27 mouse cellular contexts compared by ENCODE assay signal in genomic region chr14:123462026-123462425, GRCm38 (mm10).
DNase-seq lines count a peak whose midpoint lies in the region; ATAC-seq and TF ChIP-seq lines count a peak whose summit lies in the region.
"Had no signal": no experiment of that assay in that cellular context is flagged by ENCODE, and none has a peak within 500 bp of the region (broad histone marks: within the 10 kb centered on the region; RNA-seq: fewer than 3 reads in every experiment).

No protein-coding gene starts in this region.

- H3K27ac ChIP-seq in midbrain, embryonic 14.5 days (replicated peaks; ENCODE audit: low read depth, low read length), result no peak overlapping the region
- no peak overlapping the region for H3K27ac ChIP-seq in midbrain, embryonic 13.5 days
- no peak overlapping the region for H3K27ac ChIP-seq in lung, postnatal 0 days (ENCODE audit: low read length)
- H3K27ac ChIP-seq: embryonic facial prominence, embryonic 13.5 days; forebrain, embryonic 10.5 days; forebrain, embryonic 15.5 days; heart, embryonic 13.5 days; hindbrain, embryonic 10.5 days; hindbrain, embryonic 15.5 days; layer of hippocampus, adult 2 months; limb, embryonic 13.5 days; neural tube, embryonic 13.5 days had no signal

- no peaks in the 10 kb centered on the region for H3K27me3 ChIP-seq in midbrain, embryonic 14.5 days (ENCODE audit: control insufficient read depth, insufficient read depth, low read length)
- H3K27me3 ChIP-seq in midbrain, embryonic 13.5 days, result no peaks in the 10 kb centered on the region
- no peaks in the 10 kb centered on the region for H3K27me3 ChIP-seq in lung, postnatal 0 days (replicated peaks; ENCODE audit: insufficient read depth, low read length)
- H3K27me3 ChIP-seq: CH12.LX; embryonic facial prominence, embryonic 13.5 days; forebrain, embryonic 15.5 days; heart, embryonic 13.5 days; hindbrain, embryonic 15.5 days; limb, embryonic 13.5 days; megakaryocyte, embryonic 14.5 days; neural tube, embryonic 13.5 days had no signal

- peak; percentile 25 for DNase-seq in midbrain, embryonic 14.5 days
- peak; percentile 22 for DNase-seq in Muller cell, postnatal 12 days (ENCODE audit: inconsistent ontology term)
- DNase-seq in adrenal gland, postnatal 10 days, result peak; percentile 77
- DNase-seq in brain, embryonic 14.5 days (ENCODE audit: low read depth), result peak; percentile 8
- DNase-seq in lung, postnatal 0 days (ENCODE audit: low spot score), result no peak
- DNase-seq in ovary, postnatal 36 days (ENCODE audit: low spot score), result no peak
- DNase-seq: cerebellum, adult 11 months; cerebellum, adult 9-10 months; heart, postnatal 10 days; kidney, adult 2 months; kidney, postnatal 36 days; lung, postnatal 4 days; right cerebral cortex, postnatal 25 days; thymus, postnatal 14 days had no signal

- no peak for TF ChIP-seq EP300 in lung, postnatal 0 days (IDR thresholded peaks at IDR 0.05)

- no peak for TF ChIP-seq POLR2A in brain, embryonic 14.5 days (IDR thresholded peaks at IDR 0.05; ENCODE audit: borderline replicate concordance, extremely low read depth, insufficient read depth, insufficient read length, poor library complexity, severe bottlenecking)

- H3K4me3 ChIP-seq in midbrain, embryonic 14.5 days (replicated peaks; ENCODE audit: low read depth, low read length), result no peak overlapping the region
- no peak overlapping the region for H3K4me3 ChIP-seq in midbrain, embryonic 13.5 days (replicated peaks)
- no peak overlapping the region for H3K4me3 ChIP-seq in lung, postnatal 0 days (ENCODE audit: low read depth, low read length)
- H3K4me3 ChIP-seq: embryonic facial prominence, embryonic 13.5 days; forebrain, embryonic 10.5 days; forebrain, embryonic 15.5 days; heart, embryonic 13.5 days; hindbrain, embryonic 10.5 days; hindbrain, embryonic 15.5 days; layer of hippocampus, adult 2 months; limb, embryonic 13.5 days; megakaryocyte, embryonic 14.5 days; neural tube, embryonic 13.5 days had no signal

- WGBS in midbrain, embryonic 14.5 days, result 71% methylated on average over 1 of the region's 1 CpGs
- 78% methylated on average over 1 of the region's 1 CpGs for WGBS in midbrain, embryonic 13.5 days
- 65% methylated on average over 1 of the region's 1 CpGs for WGBS in lung, postnatal 0 days

- ATAC-seq in midbrain, embryonic 14.5 days (ENCODE audit: low FRiP score, low TSS enrichment), result peak; percentile 11; the same call in 1 of the 2 replicates
- ATAC-seq in midbrain, embryonic 13.5 days, result no peak
- no peak for ATAC-seq in lung, postnatal 0 days
- ATAC-seq: forebrain, embryonic 15.5 days had no signal

- H3K9ac ChIP-seq in midbrain, embryonic 14.5 days (replicated peaks; ENCODE audit: low read length), result no peak overlapping the region
- H3K9ac ChIP-seq in midbrain, embryonic 13.5 days (replicated peaks), result no peak overlapping the region
- no peak overlapping the region for H3K9ac ChIP-seq in lung, postnatal 0 days (replicated peaks; ENCODE audit: low read depth)
- H3K9ac ChIP-seq: embryonic facial prominence, embryonic 13.5 days; forebrain, embryonic 15.5 days; heart, embryonic 13.5 days; hindbrain, embryonic 15.5 days; limb, embryonic 13.5 days; neural tube, embryonic 13.5 days had no signal

- H3K9me3 ChIP-seq in midbrain, embryonic 14.5 days (ENCODE audit: control insufficient read depth, low read length), result no peaks in the 10 kb centered on the region
- no peaks in the 10 kb centered on the region for H3K9me3 ChIP-seq in midbrain, embryonic 13.5 days
- no peaks in the 10 kb centered on the region for H3K9me3 ChIP-seq in lung, postnatal 0 days (ENCODE audit: low read length)
- H3K9me3 ChIP-seq: embryonic facial prominence, embryonic 13.5 days; forebrain, embryonic 15.5 days; heart, embryonic 13.5 days; hindbrain, embryonic 10.5 days; hindbrain, embryonic 15.5 days; limb, embryonic 13.5 days; neural tube, embryonic 13.5 days had no signal

- TF ChIP-seq CTCF in brain, embryonic 14.5 days (IDR thresholded peaks at IDR 0.05; ENCODE audit: borderline replicate concordance, extremely low read depth, insufficient read depth, insufficient read length), result no peak
- TF ChIP-seq CTCF in lung, postnatal 0 days (IDR thresholded peaks at IDR 0.05), result no peak

- H3K4me1 ChIP-seq in midbrain, embryonic 14.5 days (ENCODE audit: control insufficient read depth, insufficient read depth, low read length), result no peaks in the 10 kb centered on the region
- H3K4me1 ChIP-seq in midbrain, embryonic 13.5 days (replicated peaks), result no peaks in the 10 kb centered on the region
- H3K4me1 ChIP-seq in lung, postnatal 0 days (ENCODE audit: insufficient read depth, low read depth, low read length), result no peaks in the 10 kb centered on the region
- H3K4me1 ChIP-seq: embryonic facial prominence, embryonic 13.5 days; forebrain, embryonic 10.5 days; forebrain, embryonic 15.5 days; heart, embryonic 13.5 days; hindbrain, embryonic 10.5 days; hindbrain, embryonic 15.5 days; limb, embryonic 13.5 days; megakaryocyte, embryonic 14.5 days; neural tube, embryonic 13.5 days had no signal

- no peaks in the 10 kb centered on the region for H3K36me3 ChIP-seq in midbrain, embryonic 14.5 days (ENCODE audit: control insufficient read depth, insufficient read depth, low read length)
- H3K36me3 ChIP-seq in midbrain, embryonic 13.5 days, result 0 out of 2 replicates have a peak, but pooled peaks cover 4% of the 10 kb centered on the region
- H3K36me3 ChIP-seq in lung, postnatal 0 days (ENCODE audit: insufficient read depth, low read length), result no peaks in the 10 kb centered on the region
- H3K36me3 ChIP-seq: embryonic facial prominence, embryonic 13.5 days; forebrain, embryonic 10.5 days; forebrain, embryonic 15.5 days; heart, embryonic 13.5 days; hindbrain, embryonic 10.5 days; limb, embryonic 13.5 days had no signal

- no peak overlapping the region for H3K4me2 ChIP-seq in midbrain, embryonic 14.5 days (ENCODE audit: low read length)
- H3K4me2 ChIP-seq in midbrain, embryonic 13.5 days (replicated peaks), result no peak overlapping the region
- H3K4me2 ChIP-seq in lung, postnatal 0 days (replicated peaks; ENCODE audit: low read depth, low read length), result no peak overlapping the region
- H3K4me2 ChIP-seq: embryonic facial prominence, embryonic 13.5 days; forebrain, embryonic 15.5 days; heart, embryonic 13.5 days; hindbrain, embryonic 15.5 days; limb, embryonic 13.5 days; liver, embryonic 11.5 days; neural tube, embryonic 13.5 days had no signal

Comparison
In these comparisons a context has a peak if more than half of its experiments do, and no peak if none do; other contexts are left out.
1. DNase-seq: peak in midbrain, embryonic 14.5 days (single experiment), Muller cell, postnatal 12 days (single experiment), adrenal gland, postnatal 10 days (single experiment) and brain, embryonic 14.5 days (single experiment); none in lung, postnatal 0 days (single experiment) and ovary, postnatal 36 days (single experiment).